Mouse (Mus musculus): ENCODE measurements around the gene Mtmr12.

DNA sequence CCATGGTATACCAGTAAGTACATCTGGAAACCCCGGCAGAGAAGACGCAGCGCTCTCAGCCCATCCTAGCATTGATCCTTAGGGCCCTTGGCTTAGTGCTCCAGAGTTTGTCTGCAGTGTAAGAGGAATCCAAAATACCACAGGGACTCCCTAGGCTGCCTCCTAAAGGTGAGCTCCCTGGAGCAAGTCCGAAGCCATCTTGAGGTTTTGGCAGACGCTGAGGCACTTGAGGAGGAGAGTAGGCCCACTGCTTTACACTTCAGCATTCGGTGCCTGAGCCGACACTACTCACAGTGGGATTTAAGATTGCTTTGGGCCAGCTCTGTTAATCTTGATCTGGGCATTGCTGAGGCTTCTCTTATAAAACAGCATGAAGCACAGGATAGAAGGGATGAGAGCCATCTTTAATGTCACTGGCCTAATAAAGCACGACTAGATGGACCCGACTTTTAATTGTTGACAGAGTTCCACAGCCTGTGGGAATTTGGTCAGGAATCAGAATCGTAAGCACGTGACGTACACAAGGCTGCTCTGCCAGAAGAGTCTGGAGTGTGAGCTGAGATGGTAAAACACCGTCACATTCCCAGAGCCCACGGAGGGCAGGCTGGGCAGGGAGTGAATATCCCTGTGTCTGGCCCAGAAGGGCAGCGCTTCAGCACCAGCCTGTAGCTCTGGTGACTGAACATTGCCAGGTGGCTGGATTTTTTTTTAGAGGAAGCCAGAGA lies 46.8 kb downstream of the Mtmr12 start:
- TF ChIP-seq ZC3H11A (IDR thresholded peaks at IDR 0.05; ENCODE audit: borderline replicate concordance, low read depth, low read length) (no peak), ZNF384 (IDR thresholded peaks at IDR 0.05; ENCODE audit: low read depth, low read length) (no peak), HCFC1 (IDR thresholded peaks at IDR 0.05; ENCODE audit: borderline replicate concordance, insufficient read depth, low read length) (no peak)

Data from ES-E14 (cell line).